Mouse (Mus musculus): Measurements from ENCODE around the gene Dennd5a.

Gene Dennd5a

DNA sequence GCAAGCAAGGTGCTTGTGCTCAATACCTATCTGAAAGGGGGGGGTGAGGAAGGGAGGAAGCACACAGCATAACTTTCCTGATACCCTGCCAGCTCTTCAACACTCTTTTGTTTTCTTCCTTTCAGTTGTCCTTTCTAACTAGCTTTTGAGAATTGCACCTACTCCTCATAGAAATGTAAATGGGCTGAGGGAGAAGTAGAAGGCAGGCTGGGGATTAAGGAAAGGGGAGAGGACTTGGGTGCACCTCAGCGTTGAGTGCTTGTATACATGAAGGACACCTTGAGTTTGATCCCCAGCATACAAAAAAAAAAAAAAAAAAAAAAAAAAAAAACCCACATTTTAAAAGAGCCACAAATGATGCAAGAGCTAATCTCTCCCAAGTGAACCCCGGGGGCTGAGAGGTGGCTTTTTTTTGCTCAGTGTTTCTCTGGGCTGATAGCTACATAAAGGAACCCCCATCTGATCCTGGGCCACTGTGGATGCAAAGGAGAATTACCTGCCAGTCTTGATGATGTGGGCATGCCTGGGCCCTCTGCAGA, 78.6 kb downstream of the Dennd5a start:
- DNase-seq, result no peak

DNA sequence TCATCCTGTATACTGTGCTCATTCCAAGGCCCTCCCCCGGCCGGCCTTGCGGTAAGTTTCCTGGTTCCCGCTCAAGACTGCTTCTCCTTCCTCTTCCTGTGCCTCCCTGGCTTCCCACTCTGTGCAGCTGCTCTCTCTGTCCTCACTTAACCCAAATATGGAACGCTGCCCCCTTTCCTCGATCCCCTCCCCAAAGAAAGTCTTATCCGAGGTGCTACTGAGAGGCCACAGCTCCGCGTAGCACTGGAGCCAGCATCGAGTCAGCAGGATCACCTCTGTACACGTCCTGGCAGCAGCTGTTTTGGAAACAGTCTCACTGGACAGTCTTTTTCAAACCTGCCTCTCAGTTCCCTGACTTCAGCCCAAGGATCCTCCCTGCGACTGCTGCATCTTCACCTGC, 81.1 kb downstream of the Dennd5a start:
- no peak for DNase-seq

DNA sequence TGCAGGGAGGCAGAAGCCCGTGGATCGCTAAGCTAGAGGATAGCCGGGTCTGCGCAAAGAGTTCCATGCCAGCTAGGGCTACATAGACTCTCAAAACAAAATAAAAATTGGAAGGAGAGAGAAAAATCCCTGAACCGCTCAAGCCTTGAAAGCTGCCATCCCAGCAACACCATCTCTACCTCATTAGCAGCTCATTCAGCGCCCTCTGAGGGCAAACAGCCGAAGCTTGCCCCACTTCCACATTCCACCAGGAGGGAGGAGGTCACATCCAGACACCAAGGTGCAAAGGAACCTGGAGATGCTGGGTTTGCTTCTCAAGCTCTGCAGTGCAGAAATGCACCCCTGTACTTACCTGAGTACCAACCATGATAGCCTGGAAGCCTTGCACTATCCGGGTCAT, 84.2 kb downstream of the Dennd5a start:
- DNase-seq, result no peak

DNA sequence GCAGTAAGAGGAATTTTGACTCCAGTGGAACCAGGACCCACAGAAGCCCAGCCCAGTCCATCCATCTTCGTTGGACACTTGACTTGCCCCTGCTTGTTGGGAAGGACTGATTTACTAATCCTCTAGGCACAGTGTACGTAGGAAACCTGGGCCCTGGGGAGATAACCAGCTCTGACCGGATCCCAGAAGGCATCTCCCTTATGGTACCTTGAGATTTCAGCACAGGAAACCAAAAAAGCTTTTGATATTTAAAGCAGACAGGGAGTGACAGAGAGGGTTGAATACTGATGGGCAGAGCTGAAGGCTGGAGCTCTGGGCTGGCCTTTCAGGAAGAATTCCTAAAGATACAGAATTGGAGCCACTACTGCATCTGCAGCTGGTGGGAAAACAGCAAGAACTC, 84.7 kb downstream of the Dennd5a start:
- DNase-seq, result no peak

DNA sequence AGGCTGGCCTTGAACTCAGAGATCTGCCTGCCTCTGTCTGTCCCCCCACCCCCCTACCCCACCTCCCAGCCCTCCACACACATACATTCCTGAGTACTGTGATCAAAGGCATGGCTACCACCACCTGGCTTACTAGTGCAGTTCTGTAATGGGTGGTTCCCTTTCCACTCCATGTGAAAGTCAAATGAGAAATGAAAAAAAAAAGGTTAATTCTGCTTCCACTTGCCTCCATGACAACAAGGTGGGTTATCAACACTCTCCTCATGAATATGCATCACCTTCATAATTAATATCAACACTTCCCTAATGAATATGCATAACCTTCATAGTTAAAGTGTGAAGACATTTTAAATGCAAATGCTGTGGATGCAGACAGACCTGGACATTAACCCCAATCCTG, 85.2 kb downstream of the Dennd5a start:
- DNase-seq, result no peak

DNA sequence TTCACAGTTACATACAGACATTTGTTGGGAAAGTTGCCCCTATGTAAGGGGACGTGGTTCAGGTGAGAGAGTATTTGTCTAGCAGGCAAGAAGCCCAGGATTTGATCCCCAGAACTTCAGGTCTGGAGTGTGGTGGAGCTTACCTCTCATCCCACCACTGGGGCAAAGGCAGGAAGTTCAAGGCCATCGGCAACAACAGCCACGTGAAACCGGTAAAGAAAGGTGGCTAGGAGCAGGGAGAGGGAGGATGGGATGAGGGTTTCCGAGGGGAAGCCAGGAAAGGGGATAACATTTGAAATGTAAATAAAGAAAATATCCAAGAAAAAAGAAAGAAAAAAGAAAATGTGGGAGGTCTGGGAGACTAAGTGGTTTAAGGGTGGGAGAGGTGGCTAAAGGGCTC, 87.1 kb downstream of the Dennd5a start:
- DNase-seq, result no peak

DNA sequence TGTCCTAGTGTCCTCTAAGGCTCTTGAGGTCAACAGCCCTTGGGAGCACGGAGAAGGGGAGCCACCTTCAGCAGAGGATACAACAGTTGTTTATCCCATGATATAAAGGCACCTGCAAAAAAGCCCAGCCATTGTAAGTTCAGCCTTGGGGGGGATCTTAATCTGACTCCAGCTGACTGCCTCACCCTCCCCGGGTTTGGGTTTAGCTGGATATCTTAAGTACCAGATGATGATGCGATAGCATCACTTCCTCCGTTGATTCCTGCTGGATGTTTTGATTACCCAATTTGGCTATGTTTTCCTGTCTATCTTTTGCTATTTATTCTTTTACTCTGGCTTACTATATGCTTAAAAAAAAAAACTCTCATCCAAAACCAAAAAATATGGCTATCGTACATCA, 89.0 kb downstream of the Dennd5a start:
- no peak for DNase-seq

DNA sequence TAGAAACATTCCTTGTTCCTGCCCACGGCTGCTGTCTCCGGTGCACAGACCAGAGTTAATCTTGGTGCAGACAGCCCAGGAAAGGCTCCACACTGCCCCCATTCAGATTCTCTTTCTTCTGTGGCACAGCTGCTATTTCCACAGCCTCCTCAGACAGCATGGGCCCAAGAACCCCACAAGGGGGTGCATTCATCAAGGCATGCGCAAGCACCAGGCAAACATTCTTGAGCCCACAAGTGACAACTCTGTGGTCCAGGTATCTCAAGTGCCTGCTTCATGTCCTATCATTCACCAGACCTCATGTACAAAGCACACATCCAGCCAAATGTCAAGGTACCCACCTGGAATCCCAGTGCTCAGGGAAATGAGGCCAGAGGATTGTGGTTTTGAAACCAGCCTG, 91.8 kb downstream of the Dennd5a start:
- no peak for DNase-seq

DNA sequence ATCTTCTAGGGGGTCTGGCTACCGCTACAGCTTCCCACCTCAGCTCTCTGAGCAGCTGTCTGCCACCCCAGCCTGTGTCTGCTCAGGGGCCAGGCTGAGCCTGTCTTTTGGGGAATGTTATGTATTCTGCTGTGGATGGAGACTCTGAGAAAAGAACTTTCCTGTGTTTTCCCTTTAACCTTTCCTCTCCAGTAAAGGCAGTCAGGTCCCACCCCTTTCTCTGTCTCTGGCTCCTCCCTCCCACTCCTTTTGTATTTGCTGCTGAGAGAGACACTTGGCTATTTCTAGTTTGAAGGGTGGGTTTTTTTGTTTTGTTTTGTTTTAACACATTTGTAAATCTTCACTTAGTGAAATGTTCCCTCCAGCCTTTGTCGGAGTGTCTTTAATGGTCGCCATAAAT, 93.6 kb downstream of the Dennd5a start:
- DNase-seq, result no peak

DNA sequence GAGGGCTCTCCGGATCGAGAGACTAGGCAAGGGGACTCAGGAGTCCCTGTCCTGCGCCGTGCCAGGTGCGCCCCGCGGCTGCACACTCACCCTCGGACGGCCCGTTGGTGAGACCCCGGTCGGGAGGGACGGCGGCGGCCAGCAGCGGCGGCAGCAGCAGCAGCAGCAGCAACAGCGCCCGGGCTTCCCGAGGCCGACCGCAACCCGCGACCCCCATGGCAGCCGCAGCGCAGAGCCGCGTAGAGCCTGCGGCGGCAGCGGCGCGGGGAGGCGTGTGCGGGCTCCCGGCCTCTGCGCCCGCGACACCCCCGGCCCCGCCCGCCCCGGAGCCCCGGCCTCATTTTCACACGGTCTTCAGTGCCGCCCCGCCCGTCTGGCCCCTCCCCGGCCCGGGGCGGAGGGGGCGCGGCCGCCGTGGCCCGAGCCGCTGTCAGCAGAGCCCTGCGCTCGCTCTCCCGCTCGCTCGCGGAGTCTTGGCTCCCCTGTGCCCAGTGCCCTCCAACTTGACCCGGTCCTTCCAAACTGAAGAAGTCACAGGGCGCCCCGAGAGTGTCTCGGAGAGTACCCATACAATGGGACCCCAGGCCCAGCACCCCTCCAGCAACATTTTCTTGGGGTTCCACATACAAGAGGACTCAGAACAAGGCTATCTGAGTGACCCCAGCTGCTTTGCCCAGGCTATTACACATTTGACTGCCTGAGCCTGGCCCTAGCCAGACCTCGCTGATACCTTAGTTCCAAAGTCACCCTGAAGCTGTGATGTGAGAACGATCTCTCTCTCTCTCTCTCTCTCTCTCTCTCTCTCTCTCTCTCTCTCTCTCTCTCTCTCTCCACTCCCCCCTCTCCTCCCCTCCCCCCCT, 94.7 kb downstream of the Dennd5a start, which contains the start of gene Scube2:
Scube2 (minus strand) TSS at position 310 of the 860 bp plus-strand sequence.
- peak in 1 of 2 experiments; percentile 5 for DNase-seq

DNA sequence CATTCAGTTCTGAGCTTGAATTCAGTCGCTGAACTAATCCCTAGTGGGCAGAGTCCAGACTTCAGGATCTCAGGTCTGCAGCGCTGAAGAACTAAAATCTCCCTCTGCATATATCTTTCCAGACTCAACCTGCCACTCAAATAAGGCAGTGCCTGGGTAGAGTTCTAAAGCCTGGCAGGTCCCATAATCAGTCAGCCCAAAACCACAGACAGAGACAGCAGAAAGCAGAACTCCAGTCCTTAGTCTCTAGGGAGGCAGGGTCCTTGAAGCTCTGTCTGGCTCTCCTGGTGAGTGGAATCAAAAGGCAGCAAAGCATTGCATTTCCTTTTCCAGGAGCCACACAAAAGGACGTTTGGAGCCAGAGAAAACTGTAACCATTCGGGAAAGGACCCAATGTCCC, 96.7 kb downstream of the Dennd5a start:
- DNase-seq, result no peak

DNA sequence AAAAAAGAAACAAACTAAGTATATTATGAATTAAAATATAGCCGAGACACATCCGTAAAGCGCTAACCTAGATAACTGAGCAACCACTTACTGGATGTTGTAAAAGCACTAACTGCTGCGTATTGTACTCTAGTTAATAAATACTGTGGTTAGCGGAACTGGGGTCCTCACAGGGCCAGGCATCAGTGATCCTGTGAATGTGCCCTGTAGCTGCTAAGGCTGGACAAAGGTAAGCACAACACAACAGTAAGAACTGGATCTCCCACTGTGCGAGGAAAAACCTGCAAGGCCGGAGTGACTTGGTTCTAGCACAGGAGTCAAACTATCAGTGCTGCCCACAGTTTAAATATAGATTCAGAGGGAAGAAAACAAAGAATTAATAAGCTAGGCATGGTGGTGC, 100.1 kb downstream of the Dennd5a start:
- no peak for DNase-seq

DNA sequence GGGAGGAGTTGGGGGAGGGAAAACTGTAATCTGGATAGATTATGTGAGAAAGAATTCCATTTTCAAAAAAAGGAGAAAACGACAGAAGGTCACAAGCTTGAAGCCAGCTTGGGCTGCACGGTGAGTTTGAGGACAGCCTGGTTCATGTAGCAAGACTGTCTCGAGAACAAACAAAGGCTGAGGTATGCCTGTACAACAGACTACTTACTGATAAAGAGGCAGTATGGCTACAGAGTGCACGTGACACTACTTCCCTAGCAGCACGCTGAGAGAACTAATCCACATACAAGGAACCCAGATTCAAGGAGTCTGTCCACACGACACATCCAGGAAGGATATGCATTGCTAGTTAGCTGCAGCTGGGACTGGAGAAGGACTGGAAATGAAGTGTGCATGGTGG, 100.9 kb downstream of the Dennd5a start:
- no peak for DNase-seq

DNA sequence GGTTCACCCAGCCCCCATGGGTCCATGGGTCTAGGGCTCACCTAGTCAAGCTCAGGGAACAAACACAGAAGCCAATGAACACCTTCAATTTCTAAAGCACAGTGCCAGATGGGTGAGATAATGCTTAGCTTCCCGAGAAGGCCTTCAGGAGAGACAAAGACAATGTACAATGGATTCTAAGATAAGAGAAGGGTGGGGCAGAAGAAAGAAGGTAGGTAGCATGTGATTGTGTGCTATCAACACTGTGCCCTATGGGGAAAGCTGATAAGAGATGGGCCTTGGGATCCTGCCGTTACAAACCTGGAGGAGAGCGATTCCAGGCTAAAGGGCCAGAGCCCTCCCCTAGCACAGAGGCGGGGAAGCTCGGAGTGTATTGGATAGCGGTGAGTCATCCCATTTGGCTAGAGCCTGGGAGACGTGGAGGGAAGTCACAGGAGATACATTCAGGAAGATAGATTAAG, 107.5 kb downstream of the Dennd5a start:
- peak; percentile 30 to 35 for DNase-seq

DNA sequence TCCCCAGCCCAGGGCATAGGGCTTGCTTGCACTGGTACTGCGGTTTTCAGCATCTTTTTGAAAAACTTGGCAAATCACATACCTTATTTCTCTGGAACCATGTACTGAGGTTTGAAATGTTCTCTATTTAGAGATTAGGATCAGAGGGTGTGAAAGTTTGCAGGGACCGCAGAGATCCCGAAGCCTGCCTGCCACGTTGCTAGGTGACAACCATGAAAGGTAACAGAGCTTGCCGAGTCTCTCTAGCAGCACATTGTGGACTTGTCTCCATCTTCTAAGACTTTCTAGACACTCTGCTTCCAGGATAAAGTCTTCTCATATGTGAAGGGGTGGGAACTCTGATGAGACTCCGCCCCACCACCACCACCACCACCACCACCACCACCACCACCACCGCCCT, 108.3 kb downstream of the Dennd5a start:
- DNase-seq, result no peak

DNA sequence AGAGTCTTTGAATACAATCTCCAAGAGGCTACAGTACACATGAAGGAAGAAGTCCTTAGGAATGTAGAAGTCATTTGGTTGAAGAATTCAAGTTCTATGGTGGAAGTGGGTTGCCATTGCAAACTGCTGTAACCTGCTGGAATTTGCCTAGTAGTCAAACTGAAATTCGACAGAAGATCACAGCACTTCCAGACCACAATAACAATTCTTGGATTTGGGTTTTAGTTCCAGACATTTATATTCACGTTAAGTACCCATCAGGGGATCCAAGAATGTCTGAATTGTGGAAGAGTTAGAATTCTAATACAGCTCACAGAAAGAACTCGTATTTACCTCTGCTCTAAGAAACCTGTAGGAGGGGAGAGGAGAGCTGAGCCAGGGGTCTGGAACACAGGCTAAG, 109.7 kb downstream of the Dennd5a start:
- no peak for DNase-seq

DNA sequence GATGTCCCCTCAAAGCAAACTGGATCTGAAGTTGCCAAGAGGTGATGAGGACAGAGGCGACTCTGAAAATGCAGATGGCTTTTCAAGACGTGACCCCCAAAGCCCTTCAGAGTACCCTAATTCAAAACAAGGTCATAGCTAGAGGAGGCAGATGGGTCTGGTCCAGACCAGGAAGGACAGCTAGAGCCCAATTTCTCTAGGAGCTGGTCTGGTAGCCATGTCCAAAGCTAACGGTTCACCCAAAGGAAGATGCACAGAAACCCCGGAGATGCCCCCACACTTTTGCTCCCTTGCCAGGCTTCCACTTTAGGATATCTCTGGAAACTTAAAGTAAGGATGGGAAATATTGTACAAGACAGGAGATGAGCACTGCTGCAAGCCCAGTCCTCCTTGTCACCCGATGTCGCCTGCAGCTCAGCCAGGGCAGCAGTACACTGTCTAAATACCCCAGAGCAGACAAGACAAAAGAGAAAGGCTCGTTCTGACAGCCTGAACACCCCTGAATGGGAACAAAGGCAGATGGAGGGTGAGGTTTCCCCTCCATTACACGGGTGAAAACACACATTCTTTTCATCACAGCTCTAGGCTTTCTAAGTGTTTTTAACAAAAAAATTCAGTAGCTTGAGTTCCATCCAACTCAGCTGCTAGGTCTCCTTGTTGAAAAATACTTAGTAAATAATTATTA, 110.4 kb downstream of the Dennd5a start:
- DNase-seq, result no peak

DNA sequence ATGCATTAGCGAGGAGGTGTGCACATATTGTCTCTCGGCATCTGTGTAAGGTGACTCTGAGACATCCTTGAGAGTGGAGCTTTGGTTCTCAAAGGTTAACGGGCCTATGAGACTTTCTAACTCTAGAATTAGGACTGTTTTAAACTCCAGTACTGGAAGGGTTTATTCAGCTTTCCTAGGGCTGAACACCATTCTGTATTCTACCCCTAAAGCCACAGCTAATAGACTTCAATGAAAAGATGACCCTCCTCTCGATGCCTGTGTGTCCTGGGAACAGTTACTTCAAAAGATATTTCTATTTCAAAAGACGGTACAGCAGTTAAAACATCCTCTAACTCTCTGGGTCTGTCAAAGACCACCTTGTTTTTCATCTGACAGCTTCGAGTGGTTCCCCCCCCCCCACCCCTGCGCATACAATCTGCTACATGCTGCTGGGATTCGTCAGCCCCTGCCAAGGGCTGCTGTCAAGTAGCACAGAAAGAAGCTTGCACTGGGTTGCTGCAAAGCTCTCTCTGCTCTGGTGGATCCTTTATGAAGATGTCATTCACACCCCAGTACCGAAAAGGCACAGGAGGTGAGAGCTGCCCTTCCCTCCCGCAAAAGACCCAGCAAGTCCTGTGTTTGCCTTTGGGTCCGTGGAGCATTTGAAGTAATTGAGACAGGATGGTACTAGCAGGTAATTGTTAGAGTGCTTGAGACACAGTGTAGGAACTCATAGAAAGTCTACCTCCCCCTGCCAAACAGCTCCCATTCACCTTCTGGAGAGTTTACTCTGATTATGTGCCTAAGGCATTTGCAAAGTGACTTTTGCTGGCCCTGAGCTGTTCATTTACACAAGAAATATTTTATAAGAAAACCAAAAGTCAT, 111.2 kb downstream of the Dennd5a start:
- DNase-seq, result no peak

DNA sequence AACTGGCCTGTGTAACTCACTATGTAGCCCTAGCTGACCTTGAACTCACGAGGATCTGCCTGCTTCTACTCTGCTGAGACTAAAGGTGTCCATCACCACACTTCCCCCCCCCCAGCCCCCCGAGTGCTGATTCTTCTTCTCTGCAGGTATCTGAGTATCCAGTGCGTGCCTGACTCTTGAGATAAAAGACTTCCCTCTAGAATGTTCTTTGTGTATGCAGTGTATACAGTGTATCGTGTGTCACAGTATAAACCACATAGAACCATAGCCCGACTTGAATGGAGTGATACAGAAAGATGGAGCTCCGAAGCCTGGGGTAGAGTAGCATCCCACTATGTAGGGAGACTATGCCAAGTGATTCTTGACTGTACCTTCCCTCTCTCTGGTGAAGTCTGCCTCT, 116.2 kb downstream of the Dennd5a start:
- no peak for DNase-seq

All from cerebellum, postnatal 36 days (tissue).